Mouse (Mus musculus) large intestine, adult 2 months (tissue): Measurements from ENCODE around the gene Fam240b. TPM values are rescaled to one million over a fixed set of nuclear protein-coding genes. Genes with fewer than 3 reads are reported as not detected.
"Not testable (repeated sequence)": the region's sequence is repeated elsewhere in the genome, so short reads cannot be mapped to it uniquely, and the experiment has no call there.

Experiments used
- DNase-seq: peaks from one replicate; pipeline ENCODE4 v3.0.0-alpha.2; 2012; ENCODE audit warnings: low read depth, low spot score
- WGBS: fragments of 180-500 bp; shearing (Covaris S2); methylation state at CpG from one replicate; pipeline ENCODE4 v1.1.7; 2018; 5-methylcytosine and 5-hydroxymethylcytosine counted together
- polyA plus RNA-seq: library from polyadenylated mRNA; depleted of rRNA; stranded (reverse); fragments of >200 nt; gene quantifications from 2 replicates; pipeline ENCODE4 v1.2.3, GENCODE M21; 2012; rRNA removed

The Fam240b gene
- polyA plus RNA-seq: not detected in 2 replicates

DNA sequence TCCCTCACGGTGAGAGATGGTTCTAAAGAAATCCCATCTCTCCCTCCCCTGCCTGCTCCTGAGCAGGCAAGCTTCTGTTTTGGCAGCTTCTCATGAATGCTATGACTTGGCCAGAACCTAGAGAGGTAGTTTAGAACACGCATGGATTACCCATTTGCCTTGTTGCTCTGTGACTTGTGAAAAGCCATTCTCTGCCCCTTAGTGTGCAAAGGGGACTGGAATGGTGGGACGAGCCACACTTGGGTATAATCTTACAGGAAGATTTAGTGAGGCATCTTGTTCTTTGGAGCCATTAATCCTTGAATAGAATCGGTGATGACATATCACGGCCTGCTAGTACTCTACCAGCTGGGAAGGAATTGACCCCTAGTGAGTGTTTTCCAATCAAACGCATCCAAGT lies at the start of gene Fam240b:
Fam240b (minus strand) TSS at position 101 of the 400 bp plus-strand sequence.
- WGBS: 84% methylated on average over 6 of the region's 6 CpGs

DNA sequence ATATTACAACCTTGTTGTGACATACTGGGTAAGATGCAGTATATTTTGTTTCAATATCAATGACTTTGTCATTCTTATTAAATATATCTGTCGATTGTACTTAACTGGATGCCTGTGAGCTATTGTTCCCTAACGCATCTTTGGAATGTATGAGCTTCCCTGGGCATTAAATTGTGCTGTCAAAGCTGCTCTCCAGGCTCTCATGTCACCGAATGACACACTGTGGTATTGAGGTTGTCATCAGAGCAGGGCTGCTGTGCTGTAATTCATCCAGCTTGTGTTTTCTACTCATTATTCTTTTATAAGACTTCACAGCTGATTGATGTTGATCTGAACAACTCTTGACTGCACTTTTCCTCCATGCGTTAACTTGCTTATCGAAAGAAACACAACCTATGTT lies 32.5 kb upstream of the Fam240b start:
- 78% methylated on average over 5 of the region's 5 CpGs for WGBS
- no peak for DNase-seq

More for the DNA sequence above, at the start of gene Fam240b:
- no peak for DNase-seq

DNA sequence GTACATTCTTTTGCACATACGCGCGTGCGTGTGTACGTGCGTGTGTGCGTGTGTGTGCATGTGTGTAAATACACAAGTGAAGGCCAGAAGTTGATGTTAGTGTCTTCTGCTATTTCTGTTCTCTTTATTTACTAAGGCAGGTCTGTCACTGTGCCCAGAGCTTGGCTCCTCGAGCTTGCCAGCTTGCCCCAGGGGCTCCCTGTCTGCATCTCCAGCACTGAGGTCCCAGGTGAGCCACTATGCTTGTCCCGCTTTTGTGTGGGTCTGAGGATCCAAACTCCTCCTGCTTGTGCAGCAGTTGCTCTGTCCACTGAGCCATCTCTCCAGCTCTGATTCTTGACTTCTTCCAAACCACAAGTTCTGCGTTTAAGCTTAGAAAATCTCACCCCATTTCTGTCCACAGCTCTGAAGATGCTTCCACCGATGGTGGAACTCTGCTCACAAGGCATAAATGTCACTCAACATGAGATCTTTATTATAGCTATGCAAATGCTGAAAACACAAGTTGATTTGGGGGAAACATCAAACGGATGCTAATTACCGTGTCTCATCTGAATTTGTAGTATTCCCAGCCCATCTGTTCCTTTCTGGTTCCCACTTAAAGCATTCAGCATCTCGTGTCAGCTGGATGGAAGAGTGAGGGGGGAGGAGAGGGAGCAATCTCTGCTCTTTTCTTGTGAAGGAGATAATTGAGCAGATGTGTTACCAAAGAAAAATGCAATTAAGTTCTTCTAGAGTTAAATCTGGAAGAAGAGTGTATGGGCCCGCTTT lies 29.1 kb upstream of the Fam240b start:
- DNase-seq: no peak
- WGBS: 79% methylated on average over 15 of the region's 15 CpGs

DNA sequence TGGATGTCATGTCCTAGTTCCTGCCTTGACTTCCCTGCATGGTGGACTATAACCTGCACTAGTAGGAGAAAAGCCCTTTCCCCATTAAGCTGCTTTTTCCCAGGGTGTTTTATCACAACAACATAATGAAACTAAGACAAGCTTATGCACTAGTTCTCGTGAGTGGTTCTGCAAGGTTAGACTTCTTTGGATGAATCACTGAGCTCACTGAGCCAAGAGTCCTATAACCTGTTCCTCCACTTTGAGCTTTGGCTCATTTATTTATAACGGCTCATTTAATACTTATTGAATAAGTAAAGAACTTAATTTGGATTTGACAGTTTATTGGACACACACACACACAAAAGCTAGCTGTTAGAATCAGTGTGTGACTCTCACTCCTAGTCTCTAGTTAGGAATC lies 16.7 kb upstream of the Fam240b start:
- DNase-seq: no peak
- WGBS: 60% methylated on average over 2 of the region's 2 CpGs

- no peak for DNase-seq
These were observed 14.0 kb upstream of the Fam240b start for GRCm38 (mm10) chr13:64511616-64512015.

DNA sequence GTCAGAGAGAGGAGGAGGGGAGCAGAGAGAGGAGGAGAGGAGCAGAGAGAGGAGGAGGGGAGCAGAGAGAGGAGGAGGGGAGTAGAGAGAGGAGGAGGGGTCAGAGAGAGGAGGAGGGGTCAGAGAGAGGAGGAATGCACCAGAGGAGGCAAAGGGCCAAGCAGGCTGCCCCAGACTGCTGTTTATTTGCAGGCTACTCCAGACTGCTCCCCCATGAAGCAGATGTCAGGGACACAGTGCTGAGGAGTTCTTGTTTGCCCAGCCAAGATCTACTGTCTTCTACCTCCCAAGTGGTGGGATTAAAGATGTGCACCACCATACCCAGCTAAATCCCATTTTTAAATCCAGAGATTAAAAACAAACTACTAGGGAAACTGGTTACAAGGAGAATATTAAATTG lies 9.8 kb upstream of the Fam240b start:
- DNase-seq: no peak

DNA sequence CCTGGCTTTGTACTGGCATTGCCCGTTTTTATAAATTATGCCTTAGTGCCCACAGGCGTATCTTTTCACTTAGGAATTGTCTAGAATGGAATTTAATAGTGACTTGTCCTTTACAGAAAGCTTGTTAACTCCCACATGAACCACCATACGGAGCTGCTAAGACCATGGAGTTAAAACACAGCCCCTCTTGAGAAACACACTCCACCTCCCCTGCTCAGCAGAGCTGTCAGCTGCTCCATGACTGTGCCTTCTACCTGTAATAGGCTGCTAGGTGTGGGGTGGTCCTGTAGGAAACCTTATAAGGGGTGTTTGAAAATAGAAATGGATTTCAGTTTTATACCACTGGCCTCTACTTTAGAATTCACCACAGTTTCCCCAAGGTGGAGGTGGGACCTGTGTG lies 5.2 kb upstream of the Fam240b start:
- no peak for DNase-seq
- 71% methylated on average over 3 of the region's 3 CpGs for WGBS

GRCm38 (mm10) chr13:64493586-64493985 lies 4.0 kb downstream of the Fam240b start:
- no peak for DNase-seq
- WGBS: 70% methylated on average over 5 of the region's 5 CpGs

GRCm38 (mm10) chr13:64489886-64490285 lies 7.7 kb downstream of the Fam240b start:
- WGBS: 67% methylated on average over 6 of the region's 6 CpGs
- no peak for DNase-seq

GRCm38 (mm10) chr13:64479960-64480359 lies 17.6 kb downstream of the Fam240b start:
- 75% methylated on average over 3 of the region's 3 CpGs for WGBS
- DNase-seq: no peak

- DNase-seq: no peak
- 50% methylated on average over 4 of the region's 4 CpGs for WGBS
These were observed 19.6 kb downstream of the Fam240b start for GRCm38 (mm10) chr13:64477968-64478367.

DNA sequence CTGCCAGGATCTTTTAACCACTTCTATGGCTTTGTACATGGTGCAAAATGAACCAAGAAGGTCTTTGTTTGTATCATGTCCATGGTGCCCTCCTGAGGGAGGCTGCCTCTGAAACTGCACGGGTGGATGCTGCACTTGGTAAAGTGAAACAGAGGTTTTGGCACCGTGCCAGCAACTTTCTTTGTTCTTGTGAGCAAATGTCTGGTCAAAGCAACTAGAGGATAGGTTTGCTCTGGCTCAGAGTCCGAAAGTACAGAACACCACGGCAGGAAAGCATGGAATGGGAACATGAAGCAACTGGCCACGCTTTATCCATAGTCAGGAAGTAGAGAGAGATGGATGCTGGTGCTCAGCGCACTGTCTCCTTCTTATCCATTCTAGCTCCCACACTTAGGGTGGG lies 29.7 kb downstream of the Fam240b start:
- no peak for DNase-seq
- WGBS: 44% methylated on average over 6 of the region's 6 CpGs

DNA sequence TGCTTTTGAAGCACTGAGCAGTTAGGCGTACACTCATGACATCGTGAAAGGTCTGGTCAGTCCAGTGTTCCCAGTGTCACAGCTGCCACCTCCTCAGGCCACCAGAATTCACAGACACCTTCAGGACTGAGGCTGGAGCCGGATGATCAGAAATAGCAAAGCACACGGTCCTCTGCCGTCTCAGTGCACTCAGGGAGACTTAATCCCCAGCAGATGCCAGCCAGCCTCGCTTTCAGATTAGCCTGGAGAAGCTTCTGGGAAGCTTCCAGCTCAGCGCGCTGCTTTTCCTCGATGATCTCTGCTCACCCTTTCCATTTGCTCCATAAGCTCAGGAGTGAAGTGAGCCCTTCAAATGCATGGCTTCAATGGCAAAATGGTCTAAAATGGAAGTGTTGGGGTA lies 32.4 kb downstream of the Fam240b start:
- WGBS: 75% methylated on average over 9 of the region's 9 CpGs
- DNase-seq: no peak

DNA sequence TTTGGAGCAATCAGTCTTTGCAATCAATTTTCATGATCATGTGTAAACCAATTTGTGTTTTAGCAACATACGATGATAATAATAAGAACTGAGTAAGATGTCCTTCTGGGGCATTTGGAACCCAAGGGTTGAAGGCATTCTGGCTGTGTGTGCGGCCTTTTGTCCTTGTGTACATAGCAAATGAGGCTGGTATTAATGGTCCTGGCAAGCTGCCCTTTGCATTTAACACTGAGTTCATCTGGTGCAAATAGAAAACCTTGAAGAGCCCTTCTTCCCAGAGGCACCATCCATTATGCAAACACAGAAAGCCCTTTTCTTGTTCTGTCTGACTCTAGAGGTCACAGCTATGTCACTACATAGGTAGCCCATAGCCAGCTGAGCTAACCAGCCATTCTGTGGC lies 35.0 kb downstream of the Fam240b start:
- no peak for DNase-seq
- WGBS: 71% methylated on average over 2 of the region's 2 CpGs

GRCm38 (mm10) chr13:64458181-64458580 lies 39.4 kb downstream of the Fam240b start:
- DNase-seq: no peak
- WGBS: 91% methylated on average over 14 of the region's 14 CpGs

GRCm38 (mm10) chr13:64457225-64457978 lies 40.2 kb downstream of the Fam240b start:
- WGBS: 77% methylated on average over 19 of the region's 19 CpGs

DNA sequence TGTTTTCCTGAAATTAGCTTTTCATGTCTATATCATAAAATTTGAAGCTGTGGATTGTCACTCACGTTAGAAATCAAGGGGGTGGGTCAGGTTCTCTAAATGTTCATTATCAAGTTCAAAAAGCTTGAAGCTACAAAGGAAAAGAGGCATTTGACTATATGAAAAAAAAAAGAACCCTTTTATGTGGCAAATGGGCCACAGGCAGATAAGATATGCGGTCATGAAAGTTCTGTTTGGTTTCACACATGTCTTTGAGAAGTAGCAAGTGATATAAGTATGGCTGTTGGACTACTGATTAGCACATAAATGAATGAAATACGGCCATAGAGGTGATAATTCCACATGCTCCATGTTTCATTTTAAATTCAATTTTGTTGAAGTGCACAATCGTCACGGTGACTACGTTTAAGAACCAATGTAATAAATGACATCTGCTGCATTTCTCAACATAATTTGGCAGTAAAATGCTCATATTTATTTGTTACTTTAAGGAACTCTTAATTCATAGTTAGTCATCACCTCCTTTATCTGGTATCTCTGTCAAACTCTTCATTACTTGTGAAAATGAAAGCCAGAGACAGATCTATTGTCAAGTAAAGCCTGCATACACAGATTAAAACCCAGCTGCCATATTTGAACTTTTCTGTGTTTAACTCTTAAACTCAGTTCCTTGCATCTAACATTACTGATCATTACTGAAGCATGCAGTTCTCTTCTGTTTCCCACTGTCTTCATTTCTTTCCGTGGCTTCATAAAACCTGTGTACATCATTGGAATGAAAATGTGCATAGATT lies 47.4 kb downstream of the Fam240b start:
- WGBS: 72% methylated on average over 7 of the region's 7 CpGs
- DNase-seq: no peak

More at GRCm38 (mm10) chr13:64457225-64457978, 40.2 kb downstream of the Fam240b start:
- not testable (repeated sequence) for DNase-seq

- no peak for DNase-seq
- 77% methylated on average over 5 of the region's 5 CpGs for WGBS
These were observed 48.9 kb downstream of the Fam240b start for GRCm38 (mm10) chr13:64448729-64449128.

- WGBS: 0% methylated on average over 1 of the region's 1 CpGs
- no peak for DNase-seq
These were observed 49.6 kb downstream of the Fam240b start for GRCm38 (mm10) chr13:64447947-64448346.

DNA sequence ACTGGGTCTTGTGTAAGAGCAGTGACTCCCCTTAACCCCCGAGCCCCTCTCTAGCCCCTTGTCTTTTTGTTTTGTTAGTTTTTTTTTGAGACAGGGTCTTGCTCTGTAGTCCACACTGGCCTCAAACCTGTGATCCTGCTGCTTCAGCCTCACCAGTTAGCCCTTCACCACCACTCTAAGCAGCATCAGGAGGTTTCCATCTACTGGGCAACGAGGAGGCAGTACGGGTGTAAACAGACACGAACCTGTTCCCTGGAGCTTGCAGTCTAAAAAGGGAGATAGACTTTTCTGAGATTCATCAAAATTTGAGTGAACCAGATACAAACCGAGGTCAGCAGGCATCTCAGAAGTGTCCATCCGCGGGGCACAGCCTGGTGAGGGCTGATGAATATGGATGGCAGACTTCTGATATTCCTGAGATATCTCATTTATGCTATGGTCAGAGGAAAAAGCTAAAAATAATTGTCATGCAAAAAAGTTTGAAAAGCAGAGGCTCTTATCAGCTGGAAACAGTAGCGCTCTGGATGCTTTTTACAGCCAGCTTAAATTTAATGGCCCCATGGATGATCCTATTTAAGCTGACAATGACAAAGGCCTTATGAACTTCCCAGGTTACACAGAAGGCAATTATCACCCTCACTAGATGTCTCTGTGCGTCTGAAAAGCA lies 52.2 kb downstream of the Fam240b start:
- 69% methylated on average over 9 of the region's 9 CpGs for WGBS
- no peak for DNase-seq
